Mouse (Mus musculus) stomach, postnatal 0 days (tissue): ENCODE measurements around the gene Slc22a16.
"Not testable (repeated sequence)": the region's sequence is repeated elsewhere in the genome, so short reads cannot be mapped to it uniquely, and the experiment has no call there.

Experiments
- CTCF ChIP-seq: IDR thresholded peaks from 2 replicates; pipeline ENCODE4 v1.5.1; 2016; ENCODE audit warnings: antibody characterized with exemption, low read depth, mild to moderate bottlenecking, moderate library complexity
- EP300 ChIP-seq: optimal IDR thresholded peaks from 2 replicates; pipeline ENCODE3; 2016; ENCODE audit warnings: antibody characterized with exemption

GRCm38 (mm10) chr10:40565695-40566094 is 4.4 kb upstream of the Slc22a16 start:
- TF ChIP-seq EP300, CTCF: not testable (repeated sequence)
